ENCODE assay signal across 10 mouse cellular contexts in the genomic region with DNA sequence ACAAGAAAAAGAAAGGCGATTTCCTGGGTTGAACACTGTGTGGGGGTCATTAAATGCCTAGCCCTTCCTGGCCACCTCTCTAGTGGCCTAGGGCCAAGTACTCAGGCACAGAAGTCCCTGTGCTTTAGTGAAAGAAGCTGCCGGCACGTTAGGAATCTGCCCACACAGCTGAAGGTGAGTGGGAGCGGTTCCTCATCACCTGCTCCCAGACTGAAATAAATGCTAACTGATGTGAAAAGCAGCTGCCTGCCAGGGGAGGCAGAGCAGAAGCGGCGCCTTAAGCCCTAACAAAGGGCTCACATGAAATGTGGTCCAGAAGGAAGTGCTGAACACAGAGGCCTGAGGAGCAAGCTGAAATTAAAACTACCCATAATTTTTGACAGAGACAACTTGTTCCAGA. TPM values are rescaled to one million over a fixed set of nuclear protein-coding genes. Genes with fewer than 3 reads are reported as not detected.
A peak's percentile ranks its signal among the peaks of the same experiment; 100 is the strongest.
DNase-seq lines count a peak whose midpoint lies in the region; ATAC-seq lines count a peak whose summit lies in the region.
"Had no signal": no experiment of that assay in that cellular context is flagged by ENCODE, and none has a peak within 500 bp of the region (broad histone marks: within the 10 kb centered on the region; RNA-seq: fewer than 3 reads in every experiment).

No protein-coding gene starts in this region.

- H3K36me3 ChIP-seq in forebrain, embryonic 13.5 days (ENCODE audit: poor library complexity, severe bottlenecking), result peaks cover 17% of the 10 kb centered on the region
- H3K36me3 ChIP-seq in hindbrain, embryonic 15.5 days, result no peaks in the 10 kb centered on the region
- H3K36me3 ChIP-seq: G1E had no signal

- H3K4me2 ChIP-seq in forebrain, embryonic 13.5 days, result no peak overlapping the region
- no peak overlapping the region for H3K4me2 ChIP-seq in hindbrain, embryonic 15.5 days

- H3K4me3 ChIP-seq in forebrain, embryonic 13.5 days, result no peak overlapping the region
- H3K4me3 ChIP-seq in hindbrain, embryonic 15.5 days, result no peak overlapping the region

- peak overlapping the region; percentile 64 for H3K27ac ChIP-seq in forebrain, embryonic 13.5 days
- H3K27ac ChIP-seq in hindbrain, embryonic 15.5 days (replicated peaks), result peak overlapping the region; percentile 67

- intact Hi-C loops in left cerebral cortex, postnatal 4 days (cut with DNase I), result no loop called here
- intact Hi-C loops in gastrocnemius, postnatal 14 days (cut with DNase I; ENCODE audit: low total_unique reads), result no loop called here

- H3K9me3 ChIP-seq in forebrain, embryonic 13.5 days (replicated peaks), result no peaks in the 10 kb centered on the region
- no peaks in the 10 kb centered on the region for H3K9me3 ChIP-seq in hindbrain, embryonic 15.5 days
- H3K9me3 ChIP-seq: G1E had no signal

- no peaks in the 10 kb centered on the region for H3K27me3 ChIP-seq in forebrain, embryonic 13.5 days
- H3K27me3 ChIP-seq in hindbrain, embryonic 15.5 days, result no peaks in the 10 kb centered on the region

- peak; percentile 12 for DNase-seq in left cerebral cortex, adult 11 months (ENCODE audit: low spot score)
- no peak for DNase-seq in left cerebral cortex, postnatal 4 days
- DNase-seq in lung, adult 18-20 months, result peak; percentile 61 to 69
- DNase-seq in skeletal muscle tissue, adult 2 months (ENCODE audit: low read depth, low spot score), result peak; percentile 16
- no peak for DNase-seq in layer of hippocampus, adult 8-10 months (ENCODE audit: low spot score in 2 of 2)
- DNase-seq in gastrocnemius, postnatal 14 days, result no peak

- peaks cover 18% of the 10 kb centered on the region for H3K4me1 ChIP-seq in forebrain, embryonic 13.5 days
- peaks cover 46% of the 10 kb centered on the region for H3K4me1 ChIP-seq in hindbrain, embryonic 15.5 days (replicated peaks)

- 18% methylated on average over 6 of the region's 6 CpGs for WGBS in forebrain, embryonic 13.5 days
- WGBS in hindbrain, embryonic 15.5 days, result 22% methylated on average over 6 of the region's 6 CpGs

- H3K9ac ChIP-seq in forebrain, embryonic 13.5 days, result 0 out of 2 replicates have a peak overlapping the region, but pooled peaks have one; percentile 21
- H3K9ac ChIP-seq in hindbrain, embryonic 15.5 days, result no peak overlapping the region

- peak; percentile 33; the same call in 1 of the 2 replicates for ATAC-seq in forebrain, embryonic 13.5 days
- peak; percentile 63; the same call in 1 of the 2 replicates for ATAC-seq in hindbrain, embryonic 15.5 days (ENCODE audit: low FRiP score, low read depth)

RNA-seq across cellular contexts. Expression of a gene that starts 22.9 kb away (rescaled TPM):
- total RNA-seq in left cerebral cortex, postnatal 4 days (2021), result 10 to 100 TPM; 72.8 to 77.2 TPM
- polyA plus RNA-seq in forebrain, embryonic 13.5 days (2015; fragmentation: Nextera tagmentation; extraction: Ambion mirVana), result 60.5 and 62.9 TPM in 2 replicates
- 62.3 and 69.9 TPM in 2 replicates for polyA plus RNA-seq in hindbrain, embryonic 15.5 days (2015; fragmentation: Nextera tagmentation; extraction: Ambion mirVana)
- 100 to 1,000 TPM in 3 of 4 experiments, 10 to 100 TPM in 1; 94.1 to 107 (median 101) TPM for total RNA-seq in layer of hippocampus, adult 8-10 months (2022)
- 100 to 1,000 TPM; 180 to 188 TPM for total RNA-seq in gastrocnemius, postnatal 14 days (2021)
- total RNA-seq: hematopoietic stem cell, adult 5-6 weeks had no signal
- polyA plus RNA-seq: G1E had no signal

Comparison
In these comparisons a context has a peak if more than half of its experiments do, and no peak if none do; other contexts are left out.
1. DNase-seq: peak in left cerebral cortex, adult 11 months (single experiment), lung, adult 18-20 months (2 of 2) and skeletal muscle tissue, adult 2 months (single experiment); none in left cerebral cortex, postnatal 4 days (single experiment), layer of hippocampus, adult 8-10 months (0 of 2) and gastrocnemius, postnatal 14 days (single experiment).